Mouse (Mus musculus): ENCODE measurements at regions not wholly inside any gene's neighbourhood (a gene's known extent, or its start where the extent isn't known, plus 50 kb on each side); places are given as distances from the start of the nearest gene placed in this dataset.

- intact Hi-C loops (cut with DNase I), result no loop called here
- DNase-seq (ENCODE audit: low spot score in 2 of 2), result no peak
These were observed 104.5 kb downstream of the Pabpc4l start for GRCm38 (mm10) chr3:46343508-46343907.

GRCm38 (mm10) chr3:46340648-46341280 lies 107.3 kb downstream of the Pabpc4l start:
- no peak for DNase-seq (ENCODE audit: low spot score in 2 of 2)
- intact Hi-C loops (cut with DNase I), result no loop called here

- intact Hi-C loops (cut with DNase I), result loop anchor here (10.0 kb wide), 1 partner anchor 950 kb away; no protein-coding TSS in a partner anchor
- no peak for DNase-seq (ENCODE audit: low spot score in 2 of 2)
These were observed 113.5 kb downstream of the Pabpc4l start for GRCm38 (mm10) chr3:46334519-46334918.

DNA sequence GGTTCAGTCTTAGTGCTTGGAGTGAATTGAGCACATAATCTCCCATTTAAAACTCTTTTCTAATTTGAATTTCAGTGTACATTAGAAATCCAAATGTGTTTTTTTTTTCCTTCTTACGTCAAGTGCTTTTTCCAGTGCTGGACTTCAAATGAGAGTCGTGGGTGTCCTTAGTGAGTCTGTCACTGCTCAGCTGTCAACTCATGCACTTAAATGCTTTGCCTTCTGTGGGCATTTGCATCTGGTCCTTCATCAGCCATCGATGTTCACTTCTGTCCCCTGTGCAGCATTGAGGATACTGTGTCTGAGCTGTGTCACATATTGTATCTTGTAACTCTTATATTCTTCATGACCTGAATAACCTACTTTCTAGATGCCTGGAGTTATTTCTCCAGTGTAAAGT lies 123.1 kb downstream of the Pabpc4l start:
- no peak for DNase-seq (ENCODE audit: low spot score in 2 of 2)
- intact Hi-C loops (cut with DNase I), result loop anchor here (10.0 kb wide), 1 partner anchor 270 kb away; no protein-coding TSS in a partner anchor

Data from left cerebral cortex, postnatal 36 days (tissue).